Mouse (Mus musculus) lung, adult 2 months (tissue): ENCODE results near the gene Selenow.

Experiments used
- CTCF ChIP-seq: fragments of 200-500 bp; IDR thresholded peaks from 2 replicates; pipeline ENCODE4 v1.5.1; 2011; ENCODE audit warnings: mild to moderate bottlenecking, low read length, control low read depth; ENCODE audit not compliant: insufficient read depth
- POLR2A ChIP-seq: fragments of 200-500 bp; IDR thresholded peaks from 2 replicates; pipeline ENCODE4 v1.6.1; 2011; ENCODE audit warnings: low read depth, mild to moderate bottlenecking, control low read depth, low read length, borderline replicate concordance; ENCODE audit errors: extremely low read depth

DNA sequence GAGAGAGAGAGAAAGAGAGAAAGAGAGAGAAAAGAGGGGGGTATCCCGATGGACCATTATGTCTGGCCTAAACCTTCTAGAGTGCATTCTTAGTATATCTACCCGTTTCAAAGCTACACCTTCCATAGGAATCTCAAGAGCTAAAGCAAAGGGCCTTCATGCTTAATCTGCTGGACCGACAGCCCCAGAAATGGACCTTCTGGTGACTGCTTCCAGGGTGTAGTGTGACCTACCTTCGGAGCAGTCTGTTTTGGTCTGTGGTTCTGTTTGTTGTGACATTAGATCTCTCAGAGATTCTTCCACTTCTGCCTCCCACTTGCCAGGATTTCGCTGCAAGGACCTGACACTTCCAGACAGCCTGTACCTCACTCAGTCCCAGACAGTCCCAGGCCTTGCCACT lies 11.7 kb downstream of the Selenow start:
- TF ChIP-seq CTCF (no peak), POLR2A (no peak)
